Mouse (Mus musculus): Measurements from ENCODE around the gene Zbtb24.

The Zbtb24 gene

DNA sequence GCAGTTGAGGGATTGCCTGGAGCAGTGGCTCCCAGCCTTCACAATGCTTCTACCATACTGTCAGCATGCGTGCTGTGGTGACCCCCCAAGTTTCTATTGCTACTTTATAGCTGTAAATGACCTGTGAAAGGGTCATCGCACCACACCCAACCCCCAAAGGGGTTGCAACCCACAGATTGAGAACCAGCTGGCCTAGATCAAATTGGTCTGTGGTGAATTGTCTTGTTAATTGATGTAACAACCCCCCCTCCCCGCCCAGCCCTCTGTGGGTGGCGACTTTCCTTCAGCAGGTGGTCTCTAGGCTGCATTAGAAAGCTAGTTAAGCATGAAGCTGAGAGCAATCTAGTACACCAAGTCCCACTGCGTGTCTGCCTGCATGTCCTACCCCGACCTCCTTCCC lies 17.1 kb downstream of the Zbtb24 start:
- DNase-seq (ENCODE audit: low spot score), result no peak

DNA sequence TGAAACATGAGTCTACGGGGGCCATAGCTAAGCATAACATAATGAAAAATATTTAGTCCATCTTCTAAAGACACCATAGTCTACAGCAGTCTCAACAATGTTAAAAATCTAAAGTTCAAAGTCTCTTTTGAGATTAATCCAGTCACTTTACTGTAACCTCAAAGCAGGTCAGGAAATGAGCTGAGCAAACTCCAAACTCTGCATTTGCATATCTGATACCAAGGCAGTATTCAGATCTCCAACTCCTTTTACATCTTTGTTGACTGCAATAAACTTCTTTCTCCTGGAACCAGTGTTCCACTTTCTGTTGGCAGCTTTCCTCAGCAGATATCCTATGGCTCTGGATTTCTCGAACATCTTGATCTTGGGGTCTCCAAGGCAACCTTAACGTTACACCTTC lies 20.5 kb downstream of the Zbtb24 start:
- DNase-seq (ENCODE audit: low spot score), result no peak

DNA sequence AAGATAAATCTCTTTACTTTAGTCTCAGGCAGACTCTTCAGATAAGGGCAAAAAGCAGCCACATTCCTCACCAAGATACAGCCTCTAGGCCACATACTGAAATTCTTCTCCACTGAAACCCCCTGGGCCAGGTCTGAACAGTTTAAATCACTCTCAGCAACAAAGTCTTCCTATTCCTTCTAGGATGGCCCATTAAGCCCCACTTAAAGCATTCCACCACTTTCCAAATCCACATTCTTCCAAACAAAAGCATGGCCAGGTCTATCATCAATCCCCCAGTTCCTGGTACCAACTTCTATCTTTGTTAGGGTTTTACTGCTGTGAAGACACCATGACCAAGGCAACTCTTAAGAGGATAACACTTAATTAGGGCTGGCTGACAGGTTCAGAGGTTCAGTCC lies 22.4 kb downstream of the Zbtb24 start:
- DNase-seq (ENCODE audit: low spot score), result no peak

DNA sequence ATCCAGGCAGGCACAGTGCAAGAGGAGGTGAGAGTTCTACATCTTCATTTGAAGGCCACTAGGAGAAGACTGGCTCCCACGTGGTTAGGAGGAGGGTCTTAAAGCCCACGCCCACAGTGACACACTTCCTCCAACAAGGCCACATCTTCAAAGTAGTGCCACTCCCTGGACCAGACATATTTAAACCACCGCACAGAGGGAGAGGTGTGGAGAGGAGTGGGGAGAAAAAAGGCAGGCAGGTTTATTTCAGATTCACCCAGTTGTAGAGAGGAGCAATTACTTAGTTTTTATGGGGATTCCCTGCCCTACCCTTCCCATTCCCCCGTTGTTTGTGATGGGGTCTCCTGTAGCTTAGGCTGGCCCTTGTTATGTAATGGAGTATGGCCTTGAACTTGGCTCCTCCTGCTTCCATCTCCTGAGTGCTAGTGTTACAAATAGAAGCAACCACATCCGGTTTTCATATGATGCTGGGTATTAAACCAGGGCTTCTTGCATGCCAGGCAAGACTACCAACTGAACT lies 22.8 kb downstream of the Zbtb24 start:
- no peak for DNase-seq (ENCODE audit: low spot score)

DNA sequence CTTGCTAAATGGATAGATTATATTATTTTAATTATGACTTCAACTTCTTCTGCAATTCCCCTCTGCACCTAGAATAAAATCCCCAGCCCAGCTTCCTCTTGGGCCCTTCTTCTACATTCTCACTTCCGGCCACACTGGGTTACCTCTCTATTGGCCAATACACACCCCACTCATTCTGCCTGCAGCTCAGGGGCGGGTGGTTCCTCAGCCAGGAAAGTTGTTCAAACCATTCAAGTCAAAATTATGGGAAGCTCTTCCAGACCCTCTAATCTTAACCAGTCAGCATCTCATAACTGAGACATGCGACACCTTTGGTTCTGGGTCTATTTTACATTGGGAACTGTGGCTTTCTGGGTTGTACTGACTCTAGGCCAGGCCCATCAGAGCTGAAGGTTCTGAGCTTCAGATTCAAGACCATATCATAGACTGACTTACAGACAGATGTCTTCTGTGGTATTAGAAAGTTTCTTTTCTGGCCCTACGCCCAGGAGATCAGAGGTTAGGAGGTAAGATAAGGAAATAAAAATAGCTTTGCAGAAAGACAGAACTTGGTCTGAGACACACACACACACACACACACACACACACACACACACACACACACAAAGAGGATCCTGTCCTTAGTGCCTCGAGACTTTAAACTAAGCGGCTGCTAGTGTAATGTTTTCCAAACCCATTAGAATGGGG lies 23.7 kb downstream of the Zbtb24 start:
- no peak for DNase-seq (ENCODE audit: low spot score)

DNA sequence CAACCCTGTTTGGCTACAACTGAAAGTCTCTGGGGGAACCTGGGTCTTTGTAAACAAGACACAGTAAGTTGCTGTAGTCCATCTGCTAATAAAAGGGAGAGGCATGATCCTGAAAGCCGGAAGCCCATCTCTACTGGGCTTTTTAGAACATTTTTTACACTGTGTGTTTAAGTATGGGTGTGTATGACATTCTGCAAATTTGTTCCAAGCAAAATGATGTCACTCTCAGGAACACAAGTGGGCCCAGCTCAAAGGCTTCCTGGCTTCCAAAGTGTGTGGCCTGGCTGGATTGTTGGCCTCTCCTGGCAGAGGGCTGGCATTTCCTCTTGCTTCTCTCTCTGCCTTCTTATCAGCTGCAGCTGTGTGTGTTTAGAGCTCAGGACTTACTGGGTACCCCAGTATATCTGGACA lies 24.8 kb downstream of the Zbtb24 start:
- no peak for DNase-seq (ENCODE audit: low spot score)

DNA sequence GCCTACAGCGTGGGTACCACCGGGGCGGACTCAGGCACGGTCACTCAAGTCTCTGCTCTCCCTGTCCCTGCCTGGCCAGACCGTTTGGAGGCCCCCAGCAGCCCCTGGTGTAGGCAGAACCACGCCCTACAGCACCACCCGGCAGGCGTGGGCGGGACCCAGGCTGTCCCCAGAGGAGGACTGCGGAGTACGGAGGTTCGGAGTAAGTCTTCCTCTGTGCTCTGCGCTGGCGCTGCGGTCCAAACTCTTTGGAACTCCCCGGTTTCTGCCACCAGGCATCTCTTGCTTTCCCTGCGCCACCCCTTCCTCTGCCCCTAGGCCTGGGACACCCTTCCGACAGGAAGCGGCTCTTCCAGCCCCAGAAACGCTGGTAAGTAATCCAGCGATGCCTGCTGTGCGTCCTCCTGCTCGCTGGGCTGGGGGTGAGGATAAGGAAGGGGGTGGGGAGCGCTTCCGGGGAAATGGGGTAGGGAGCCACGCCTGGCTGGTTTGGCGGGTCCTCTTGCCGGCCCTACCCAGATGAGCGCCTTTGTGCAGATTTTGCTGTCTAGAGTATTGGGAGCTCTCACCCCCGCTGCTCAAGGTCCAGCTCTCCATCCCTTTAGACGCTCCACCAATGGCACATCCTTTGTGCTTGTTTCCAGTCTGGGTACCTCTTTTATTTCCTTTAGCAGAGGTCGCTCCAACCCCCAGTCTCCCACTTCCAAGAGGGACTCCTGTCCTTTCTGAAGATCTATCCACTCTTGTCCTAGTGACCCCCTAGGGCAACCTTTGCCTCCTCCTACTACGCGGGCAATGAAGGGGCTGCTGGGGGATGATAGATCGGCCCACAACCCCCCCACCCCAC lies 26.2 kb downstream of the Zbtb24 start, which contains the start of gene Mical1:
Gene Mical1 (plus strand): TSS at position 144 of the 847 bp plus-strand sequence.
- DNase-seq (ENCODE audit: low spot score), result peak; percentile 73

DNA sequence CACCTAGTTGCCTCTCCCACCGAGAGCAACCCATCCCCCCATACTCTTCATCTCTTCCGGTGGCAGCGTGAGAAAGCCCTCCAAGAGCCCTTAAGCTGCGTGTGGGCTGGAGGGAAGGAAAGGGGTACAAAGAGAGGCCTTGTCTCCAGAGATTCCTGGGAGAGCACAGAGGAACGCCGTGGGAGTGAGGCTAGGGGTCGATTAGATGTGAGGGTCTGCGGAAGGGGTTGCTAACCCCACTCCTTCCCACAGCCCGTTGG lies 26.8 kb downstream of the Zbtb24 start:
- DNase-seq (ENCODE audit: low spot score), result peak; percentile 81

DNA sequence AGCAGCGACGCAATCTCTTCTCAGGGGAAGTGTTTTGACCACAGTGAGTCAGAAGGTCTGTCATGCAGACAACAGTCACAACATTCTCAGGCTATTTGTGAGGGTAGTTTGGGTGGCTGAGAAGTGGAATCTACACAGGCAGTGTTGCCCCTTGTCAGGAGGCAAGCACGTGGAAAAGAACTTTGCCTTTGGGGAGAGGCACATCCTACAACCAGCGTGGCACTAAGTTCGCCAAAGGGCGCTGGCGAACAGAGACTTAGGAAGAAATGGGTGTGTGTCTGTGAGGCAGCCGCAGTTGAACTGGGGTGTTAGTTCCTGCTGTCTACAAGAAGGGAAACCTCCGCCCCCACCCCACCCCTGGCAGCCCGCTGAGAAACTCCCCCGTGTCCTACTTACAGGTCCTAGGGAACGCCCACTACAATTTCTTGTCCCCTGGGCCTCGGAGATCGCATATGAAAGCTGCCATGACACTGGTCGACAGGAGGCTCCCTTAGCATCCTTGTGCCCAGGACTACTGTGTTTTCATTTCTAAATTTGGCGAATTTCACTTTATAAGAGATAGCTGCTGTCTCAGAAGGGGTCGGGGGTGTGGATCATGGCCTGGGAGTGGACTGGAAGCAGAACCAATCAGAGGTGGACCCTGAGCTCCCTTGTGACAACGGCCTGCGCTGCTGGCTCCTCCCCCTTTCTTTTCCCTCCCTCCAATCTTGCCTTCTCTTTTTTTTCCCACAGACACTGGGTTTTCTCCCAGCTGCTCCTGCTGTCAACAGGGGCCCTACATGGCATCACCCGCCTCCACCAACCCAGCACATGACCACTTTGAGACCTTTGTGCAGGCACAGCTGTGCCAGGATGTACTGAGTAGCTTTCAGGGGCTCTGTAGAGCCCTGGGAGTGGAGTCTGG lies 27.3 kb downstream of the Zbtb24 start:
- peak; percentile 83 for DNase-seq (ENCODE audit: low spot score)

DNA sequence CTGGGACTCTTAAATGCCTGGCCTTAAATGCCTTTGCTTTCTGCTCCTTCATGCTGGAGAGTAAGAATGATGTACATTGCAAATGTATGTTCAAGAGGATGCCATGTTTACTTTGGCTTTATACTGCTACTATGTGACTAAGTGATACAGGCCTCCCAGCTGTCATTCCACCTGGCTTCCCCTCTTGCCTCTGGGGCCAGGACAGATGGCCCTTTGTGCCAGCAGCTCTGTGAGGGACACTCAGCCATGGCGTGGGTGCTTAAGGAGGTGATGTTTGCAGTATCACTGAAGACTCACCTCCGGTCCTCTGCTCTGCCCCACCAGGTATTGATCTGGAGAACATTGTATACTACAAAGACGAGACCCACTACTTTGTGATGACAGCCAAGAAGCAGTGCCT lies 29.8 kb downstream of the Zbtb24 start:
- DNase-seq (ENCODE audit: low spot score), result no peak

DNA sequence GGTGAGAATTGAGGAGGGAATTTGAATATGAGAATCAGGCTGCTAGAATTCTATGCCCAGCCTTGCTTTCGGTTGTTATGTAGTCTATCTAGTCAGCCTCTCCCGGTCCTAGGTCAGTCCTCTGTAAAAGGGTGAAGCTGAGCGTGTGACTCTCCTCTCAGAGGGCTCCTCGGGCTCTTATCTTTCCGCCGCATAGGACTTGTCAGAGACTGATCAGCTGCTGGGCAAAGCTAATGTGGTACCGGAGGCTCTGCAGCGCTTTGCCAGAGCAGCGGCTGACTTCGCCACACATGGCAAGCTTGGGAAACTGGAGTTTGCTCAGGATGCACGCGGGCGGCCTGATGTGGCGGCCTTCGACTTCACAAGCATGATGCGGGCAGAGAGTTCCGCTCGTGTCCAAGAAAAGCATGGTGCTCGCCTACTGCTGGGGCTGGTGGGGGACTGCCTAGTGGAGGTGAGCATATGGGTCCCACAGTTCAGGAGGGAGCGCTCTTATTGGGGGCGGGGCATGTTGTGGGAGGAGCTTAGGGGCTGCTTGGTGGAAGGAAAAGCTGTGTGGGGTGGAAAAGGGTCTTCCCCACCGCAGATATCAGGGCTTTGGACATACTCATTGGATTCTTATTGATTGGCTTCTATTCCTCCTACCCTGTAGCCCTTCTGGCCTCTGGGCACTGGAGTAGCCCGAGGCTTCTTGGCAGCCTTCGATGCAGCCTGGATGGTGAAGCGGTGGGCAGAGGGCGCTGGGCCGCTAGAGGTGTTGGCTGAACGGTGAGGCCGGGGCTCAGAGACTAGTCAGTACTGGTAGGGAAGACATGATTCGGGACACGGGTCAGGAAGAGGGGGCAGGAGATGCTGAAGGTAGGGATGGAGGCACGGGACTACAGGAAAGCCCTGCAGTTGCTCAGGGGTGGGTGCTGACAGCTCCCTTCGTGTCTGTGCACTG lies 31.0 kb downstream of the Zbtb24 start:
- DNase-seq (ENCODE audit: low spot score), result no peak

DNA sequence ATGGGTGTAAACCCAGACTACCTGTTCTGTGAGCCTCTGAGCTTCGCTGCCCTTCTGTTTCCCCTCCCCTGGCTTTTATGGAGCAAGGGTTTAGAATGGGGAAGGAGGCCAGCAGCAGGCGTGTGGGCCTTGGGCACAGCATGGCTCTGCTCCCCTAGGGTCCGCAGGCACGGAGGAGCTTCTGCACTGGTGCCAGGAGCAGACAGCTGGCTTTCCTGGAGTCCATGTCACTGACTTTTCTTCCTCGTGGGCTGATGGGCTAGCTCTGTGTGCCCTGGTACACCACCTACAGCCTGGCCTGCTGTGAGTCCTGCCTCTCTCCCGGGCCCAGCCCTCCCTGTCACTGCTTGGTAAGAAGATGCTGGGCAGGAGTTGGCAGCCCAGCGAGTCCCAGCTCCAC lies 32.3 kb downstream of the Zbtb24 start:
- no peak for DNase-seq (ENCODE audit: low spot score)

DNA sequence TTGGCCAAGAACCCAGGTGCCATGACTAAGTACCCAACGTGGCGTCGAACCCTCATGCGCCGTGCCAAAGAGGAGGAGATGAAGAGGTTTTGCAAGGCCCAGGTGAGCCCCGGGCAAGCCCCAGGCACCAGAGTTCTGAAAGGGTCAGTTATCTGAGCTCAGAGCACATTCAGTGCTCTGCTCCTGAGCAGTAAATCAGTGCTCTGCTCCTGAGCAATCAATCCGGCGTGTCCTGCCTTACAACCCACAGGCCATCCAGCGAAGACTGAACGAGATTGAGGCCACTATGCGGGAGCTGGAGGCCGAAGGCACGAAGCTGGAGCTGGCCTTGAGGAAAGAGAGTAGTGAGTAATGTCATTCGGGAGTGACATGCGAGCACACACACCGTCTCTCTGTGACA lies 35.6 kb downstream of the Zbtb24 start:
- no peak for DNase-seq (ENCODE audit: low spot score)

DNA sequence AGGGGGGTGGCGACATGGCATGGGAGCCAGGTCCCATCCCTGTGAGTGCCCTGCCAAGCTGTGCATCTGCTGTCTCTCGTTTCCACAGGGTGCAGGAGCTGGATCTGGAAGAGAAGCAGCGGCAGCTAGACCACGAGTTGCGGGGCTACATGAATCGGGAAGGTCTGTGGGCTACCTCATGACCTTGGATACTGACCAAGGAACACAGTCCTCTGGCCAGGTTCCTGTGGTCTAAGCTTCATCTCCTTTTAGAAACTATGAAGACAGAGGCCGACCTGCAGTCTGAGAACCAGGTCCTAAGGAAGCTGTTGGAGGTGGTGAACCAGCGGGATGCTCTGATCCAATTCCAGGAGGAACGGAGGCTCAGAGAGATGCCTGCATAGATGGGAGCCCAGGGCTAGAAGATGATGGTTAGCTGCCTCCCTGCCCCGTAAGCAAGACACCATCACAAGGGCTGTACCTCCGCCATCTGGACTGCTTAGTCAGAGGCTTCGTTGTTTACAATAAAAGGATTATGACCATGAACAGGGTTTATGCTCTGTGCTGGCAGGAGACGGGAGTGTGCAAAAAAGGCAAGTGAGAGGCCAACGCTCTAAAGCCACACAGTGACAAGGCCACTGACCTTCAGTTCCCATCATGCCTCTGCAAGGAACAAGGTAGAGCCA lies 36.5 kb downstream of the Zbtb24 start:
- DNase-seq (ENCODE audit: low spot score), result no peak

DNA sequence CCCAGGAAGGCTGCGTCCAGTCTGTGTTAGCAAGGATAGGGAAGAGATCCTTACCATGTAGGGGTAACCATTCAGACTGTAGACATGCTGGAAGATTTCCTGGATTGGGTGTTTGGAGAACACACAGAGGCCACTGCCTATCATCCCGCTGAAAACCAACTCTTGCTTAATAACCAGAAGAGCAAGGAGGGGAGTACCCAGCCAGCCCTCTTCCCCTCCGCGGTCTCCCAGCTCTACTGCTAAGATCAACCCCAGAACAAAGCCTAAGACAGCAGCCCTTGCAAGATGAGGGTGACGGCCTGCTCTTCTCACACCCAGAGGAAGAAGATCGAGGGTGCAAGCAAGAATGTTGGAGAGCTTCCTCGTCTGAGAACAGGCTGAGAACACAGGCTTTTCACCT lies 38.7 kb downstream of the Zbtb24 start:
- DNase-seq (ENCODE audit: low spot score), result no peak

DNA sequence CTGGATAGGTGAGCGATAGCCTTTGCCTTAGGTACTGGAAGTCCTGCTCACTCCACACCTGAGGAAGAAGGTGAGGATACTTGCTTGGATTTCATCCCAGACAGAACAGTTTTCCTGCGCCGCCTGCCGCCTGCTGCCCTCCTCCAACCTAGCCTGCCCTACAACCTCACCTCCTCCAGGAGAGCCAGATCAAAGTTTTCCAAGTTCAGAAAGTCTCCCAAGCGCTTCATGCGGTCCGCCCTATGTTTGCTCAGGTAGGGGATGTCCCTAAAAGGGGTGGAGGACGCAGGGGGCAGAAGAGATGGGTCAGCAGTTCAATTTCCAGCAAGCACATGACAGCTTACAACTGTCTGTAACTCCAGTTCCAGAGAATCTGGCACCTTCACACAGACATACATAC lies 39.1 kb downstream of the Zbtb24 start:
- DNase-seq (ENCODE audit: low spot score), result no peak

DNA sequence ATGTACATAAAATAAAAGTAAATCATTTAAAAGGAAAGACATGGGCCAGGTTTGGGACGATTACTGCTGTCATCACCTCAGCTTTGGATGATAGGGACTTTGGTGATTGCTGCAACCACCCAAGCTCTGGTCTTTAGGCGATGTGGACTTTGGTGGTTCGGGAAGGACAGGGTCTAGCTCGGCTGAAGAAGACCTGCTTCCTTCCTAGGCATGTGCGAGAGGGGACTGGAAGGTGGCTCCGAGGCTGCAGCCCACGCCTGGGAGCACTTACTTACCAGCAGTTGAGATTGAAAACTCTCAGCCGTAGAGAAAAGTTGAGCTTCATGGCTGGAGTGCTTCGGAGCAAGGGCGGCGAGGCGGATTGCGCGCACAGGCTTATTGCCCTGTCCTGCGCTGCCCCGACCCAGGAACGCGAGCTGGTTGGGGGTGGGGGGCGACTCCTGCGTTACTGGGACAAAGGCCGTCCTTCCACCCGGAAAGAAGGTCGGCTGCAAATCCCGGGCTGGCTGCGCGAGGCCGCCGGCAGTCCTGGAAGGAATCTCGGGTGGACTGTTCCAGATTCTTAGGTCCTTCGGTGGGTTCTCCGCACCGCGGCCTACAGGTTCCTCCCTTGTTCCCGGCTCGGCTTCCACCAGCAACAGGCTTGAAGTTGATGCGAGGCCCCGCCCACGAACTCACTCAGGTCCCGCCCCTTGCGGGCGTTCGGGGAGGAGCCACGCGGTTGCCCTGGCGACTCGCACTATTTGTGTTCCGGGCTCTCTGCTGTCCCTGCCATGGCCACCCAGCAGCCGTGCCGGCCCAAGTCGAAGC lies 39.7 kb downstream of the Zbtb24 start, which contains the start of the genes Smpd2 and Ppil6:
Gene Smpd2 (minus strand): TSS at position 662 of the 810 bp plus-strand sequence.
Gene Ppil6 (plus strand): TSS at position 732 of the 810 bp plus-strand sequence.
- peak; percentile 97 for DNase-seq (ENCODE audit: low spot score)

DNA sequence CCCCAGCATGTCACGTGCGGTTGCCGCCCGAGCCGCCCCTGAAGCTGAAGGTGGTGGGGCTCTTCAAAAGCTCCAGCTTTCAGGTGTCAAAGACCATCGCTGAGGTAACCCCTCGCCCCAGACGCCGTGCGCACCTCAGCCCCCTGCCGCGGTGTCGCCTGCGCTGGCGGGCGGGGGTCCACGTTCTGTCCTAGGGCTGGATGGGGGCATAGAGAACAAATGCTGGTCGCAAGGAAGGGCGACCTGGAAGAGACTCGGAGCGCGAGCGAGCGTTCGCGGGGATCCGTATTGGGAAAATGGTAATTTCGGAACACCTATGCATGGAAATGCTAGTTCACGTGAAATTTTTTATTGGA lies 40.3 kb downstream of the Zbtb24 start:
- DNase-seq (ENCODE audit: low spot score), result no peak

DNA sequence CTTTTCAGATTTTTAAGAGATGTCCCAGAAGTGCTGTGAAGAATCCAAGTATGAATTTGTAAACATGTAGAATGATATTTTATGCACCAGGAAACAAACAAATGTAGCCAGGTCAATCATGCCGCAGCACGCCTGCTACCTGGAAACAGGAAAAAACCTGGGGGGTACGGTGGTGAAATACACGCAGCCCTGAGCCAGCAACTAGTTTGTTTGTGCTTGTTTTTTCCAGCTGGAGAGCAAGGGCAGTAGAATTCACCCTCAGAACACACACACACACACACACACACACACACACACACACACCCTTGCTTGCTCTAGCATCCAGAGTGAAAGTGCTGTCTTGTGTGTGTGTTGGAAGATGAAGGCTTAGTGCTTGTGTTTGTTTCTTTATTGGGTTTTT lies 40.9 kb downstream of the Zbtb24 start:
- DNase-seq (ENCODE audit: low spot score), result no peak

DNA sequence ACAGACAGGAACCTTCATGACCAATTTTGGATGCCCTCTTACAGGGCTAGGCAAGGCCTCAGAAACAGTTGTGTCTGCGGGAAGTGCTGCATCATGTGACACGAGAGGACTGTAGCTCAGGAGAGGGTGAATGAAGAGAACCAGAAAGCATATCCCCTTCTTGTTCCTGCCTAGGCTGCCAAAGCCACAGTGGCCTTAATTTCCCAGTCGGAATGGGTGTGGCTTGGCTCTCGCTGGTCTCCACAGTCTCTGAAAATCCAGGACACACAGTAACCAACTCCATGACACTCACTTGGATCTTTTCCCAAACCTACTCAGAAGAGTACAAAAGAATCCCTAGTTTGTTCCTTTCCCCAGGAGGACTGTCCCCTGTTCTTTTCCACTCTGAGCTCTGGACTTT lies 50.8 kb downstream of the Zbtb24 start:
- no peak for DNase-seq (ENCODE audit: low spot score)

Measured in embryo, embryonic 10.5 days (tissue).